11 mouse cellular contexts compared by ENCODE assay signal in genomic region chr8:117772597-117772996, GRCm38 (mm10). TPM values are rescaled to one million over a fixed set of nuclear protein-coding genes. Genes with fewer than 3 reads are reported as not detected.
A peak's percentile ranks its signal among the peaks of the same experiment; 100 is the strongest.
DNase-seq lines count a peak whose midpoint lies in the region; ATAC-seq and TF ChIP-seq lines count a peak whose summit lies in the region.
"Had no signal": no experiment of that assay in that cellular context is flagged by ENCODE, and none has a peak within 500 bp of the region (broad histone marks: within the 10 kb centered on the region; RNA-seq: fewer than 3 reads in every experiment).

No protein-coding gene starts in this region.

- no peaks in the 10 kb centered on the region for H3K36me3 ChIP-seq in liver, postnatal 0 days (replicated peaks; ENCODE audit: insufficient read depth, low read length)
- no peaks in the 10 kb centered on the region for H3K36me3 ChIP-seq in heart, embryonic 12.5 days
- H3K36me3 ChIP-seq: forebrain, embryonic 15.5 days had no signal

- H3K27ac ChIP-seq in gastrocnemius, adult 2 months = no peak overlapping the region
- no peak overlapping the region for H3K27ac ChIP-seq in liver, postnatal 0 days (ENCODE audit: low read depth)
- no peak overlapping the region for H3K27ac ChIP-seq in heart, embryonic 12.5 days (ENCODE audit: poor library complexity, severe bottlenecking)
- H3K27ac ChIP-seq: forebrain, embryonic 15.5 days; hindbrain, embryonic 14.5 days had no signal

- H3K4me2 ChIP-seq in liver, postnatal 0 days (ENCODE audit: low read depth, low read length) = no peak overlapping the region
- no peak overlapping the region for H3K4me2 ChIP-seq in heart, embryonic 12.5 days
- H3K4me2 ChIP-seq: forebrain, embryonic 15.5 days; hindbrain, embryonic 14.5 days had no signal

- WGBS in liver, postnatal 0 days (ENCODE audit: insufficient replicate concordance) = 36% methylated on average over 2 of the region's 2 CpGs
- WGBS in heart, embryonic 12.5 days = 46% methylated on average over 2 of the region's 2 CpGs

- no peak overlapping the region for H3K9ac ChIP-seq in liver, postnatal 0 days (replicated peaks)
- no peak overlapping the region for H3K9ac ChIP-seq in heart, embryonic 12.5 days
- H3K9ac ChIP-seq: forebrain, embryonic 15.5 days; hindbrain, embryonic 14.5 days had no signal

- 0 out of 2 replicates have a peak, but pooled peaks have one; percentile 3 for TF ChIP-seq CTCF in gastrocnemius, adult 2 months (IDR thresholded peaks at IDR 0.05)
- peak; percentile 44 for TF ChIP-seq CTCF in liver, postnatal 0 days (IDR thresholded peaks at IDR 0.05; ENCODE audit: low read depth)

- no peak for TF ChIP-seq EP300 in liver, postnatal 0 days (IDR thresholded peaks at IDR 0.05; ENCODE audit: low read depth)

- no peak for DNase-seq in gastrocnemius, adult 2 months
- no peak for DNase-seq in gastrocnemius, postnatal 25 days
- DNase-seq in 3T3-L1 (ENCODE audit: low read depth, low spot score) (peak; percentile 47), WW6 (ENCODE audit: low read depth, low spot score) (peak; percentile 33)
- DNase-seq in liver, postnatal 0 days = no peak
- DNase-seq in cerebellum, adult 11-12 months = no peak
- DNase-seq in adrenal gland, postnatal 25 days = no peak
- DNase-seq: cerebellum, adult 11 months had no signal

- H3K4me1 ChIP-seq in liver, postnatal 0 days (ENCODE audit: insufficient read depth) = no peaks in the 10 kb centered on the region
- H3K4me1 ChIP-seq in heart, embryonic 12.5 days (replicated peaks) = no peaks in the 10 kb centered on the region
- H3K4me1 ChIP-seq: forebrain, embryonic 15.5 days had no signal

- no peaks in the 10 kb centered on the region for H3K9me3 ChIP-seq in liver, postnatal 0 days (ENCODE audit: low read length)
- H3K9me3 ChIP-seq in heart, embryonic 12.5 days (replicated peaks) = no peaks in the 10 kb centered on the region
- H3K9me3 ChIP-seq: forebrain, embryonic 15.5 days had no signal

- peak; percentile 17; the same call in 1 of the 2 replicates for ATAC-seq in liver, postnatal 0 days
- ATAC-seq in heart, embryonic 12.5 days (ENCODE audit: insufficient number of reproducible peaks, low FRiP score) = no peak
- ATAC-seq: forebrain, embryonic 15.5 days had no signal

- intact Hi-C loops in gastrocnemius, adult 2 months (cut with DNase I) = loop anchor here (1.0 kb wide), 1 partner anchor 92 kb away; no protein-coding TSS in a partner anchor

- H3K27me3 ChIP-seq in liver, postnatal 0 days (ENCODE audit: insufficient read depth, low read length) = no peaks in the 10 kb centered on the region
- H3K27me3 ChIP-seq in heart, embryonic 12.5 days (replicated peaks) = no peaks in the 10 kb centered on the region
- H3K27me3 ChIP-seq: forebrain, embryonic 15.5 days had no signal

- no peak overlapping the region for H3K4me3 ChIP-seq in gastrocnemius, adult 2 months
- no peak overlapping the region for H3K4me3 ChIP-seq in liver, postnatal 0 days (ENCODE audit: low read depth, low read length)
- no peak overlapping the region for H3K4me3 ChIP-seq in heart, embryonic 12.5 days
- H3K4me3 ChIP-seq: forebrain, embryonic 15.5 days had no signal

RNA-seq across cellular contexts. Expression of gene Mphosph6, which starts 29.1 kb away (rescaled TPM):
- 1 to 10 TPM; 5.0 to 6.6 TPM for total RNA-seq in gastrocnemius, adult 2 months (2021)
- 1 to 10 TPM; 3.5 to 5.4 TPM for total RNA-seq in gastrocnemius, postnatal 25 days (2021)
- 17.2 and 18.7 TPM in 2 replicates for polyA plus RNA-seq in liver, postnatal 0 days (2015; fragmentation: Nextera tagmentation; extraction: Ambion mirVana)
- 14.3 and 18.5 TPM in 2 replicates for total RNA-seq in adrenal gland, postnatal 25 days (2021)
- 38.7 and 40.6 TPM in 2 replicates for polyA plus RNA-seq in heart, embryonic 12.5 days (2016; fragmentation: Nextera tagmentation; extraction: Ambion mirVana)

Comparison
In these comparisons a context has a peak if more than half of its experiments do, and no peak if none do; other contexts are left out.
1. DNase-seq: peak in 3T3-L1 (single experiment) and WW6 (single experiment); none in gastrocnemius, adult 2 months (single experiment), gastrocnemius, postnatal 25 days (single experiment), liver, postnatal 0 days (single experiment), cerebellum, adult 11-12 months (single experiment) and adrenal gland, postnatal 25 days (single experiment).